Mouse (Mus musculus) natural killer cell, adult 2 months (primary cell): Measurements from ENCODE around the gene Hykk.

Experiments used
- DNase-seq, 2 experiments: peaks; one replicate each; pipeline ENCODE4 v3.0.0; 2022; ENCODE audit warnings: low spot score in 2 of 2

The Hykk gene

DNA sequence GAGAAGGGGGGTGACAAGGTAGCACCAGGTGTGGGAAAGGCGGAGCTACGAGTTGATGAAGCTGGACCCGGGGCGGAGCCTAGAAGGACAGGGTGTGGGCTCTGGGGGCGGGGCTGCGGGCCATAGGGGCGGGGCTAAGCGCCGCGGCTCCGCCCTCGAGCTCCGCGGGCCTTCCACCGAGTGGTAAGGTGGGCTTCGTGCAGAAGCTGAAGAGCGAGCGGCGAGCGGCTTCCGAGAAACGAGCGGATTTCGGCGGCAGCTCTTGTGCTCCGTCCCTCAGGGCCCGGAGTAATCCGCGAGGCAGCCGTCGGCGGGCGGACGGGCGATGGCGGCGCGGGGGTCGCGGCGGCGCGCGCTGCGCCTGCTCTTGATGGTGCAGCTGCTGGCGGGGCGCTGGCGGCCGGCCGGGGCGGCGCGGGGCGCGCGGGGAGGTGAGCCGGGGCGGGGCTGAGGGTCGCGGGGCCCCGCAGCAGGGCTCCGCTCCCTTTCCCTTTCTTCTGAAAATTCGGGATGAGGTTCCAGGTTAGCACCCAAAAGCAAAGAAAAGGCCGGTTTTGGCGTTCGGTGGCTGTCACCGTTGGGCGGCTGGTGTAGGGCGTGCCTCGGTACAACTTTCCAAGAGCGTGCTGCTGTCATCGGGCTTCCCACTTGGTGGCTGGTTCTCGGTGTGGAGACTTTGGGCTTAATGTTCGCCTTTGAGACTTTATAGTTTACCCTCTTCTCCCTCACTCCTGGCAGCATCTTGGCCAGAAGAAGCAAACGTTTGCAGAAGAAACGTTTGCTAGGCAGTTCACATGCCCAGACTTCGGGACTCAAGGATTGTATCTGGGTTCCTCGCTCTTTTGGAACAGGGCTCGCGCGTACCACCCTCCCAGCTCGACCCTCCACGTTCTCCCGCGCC lies 64.5 kb downstream of the Hykk start:
- DNase-seq = peak in 1 of 2 experiments; percentile 12

DNA sequence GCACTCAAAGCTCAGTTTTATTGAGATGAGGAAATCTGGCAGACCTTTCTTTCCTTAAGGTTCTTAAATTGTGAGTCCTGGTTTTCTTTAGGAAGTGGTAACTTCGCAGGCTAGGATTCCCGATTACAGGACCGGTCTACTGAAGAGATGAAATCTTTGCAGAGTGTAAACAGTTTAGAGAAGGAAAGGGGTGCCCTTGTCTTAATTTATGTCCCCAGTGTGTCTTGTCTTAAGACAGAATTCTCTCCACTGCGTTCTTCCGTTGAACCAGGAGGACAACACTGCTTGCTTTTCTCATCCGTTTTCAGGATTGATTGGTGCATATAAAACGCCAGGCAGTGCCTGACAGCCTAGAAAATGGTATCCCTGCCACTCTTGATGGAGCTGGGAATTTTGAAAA lies 65.3 kb downstream of the Hykk start:
- no peak for DNase-seq

GRCm38 (mm10) chr9:54990362-54990761 lies 73.3 kb downstream of the Hykk start:
- DNase-seq = no peak

DNA sequence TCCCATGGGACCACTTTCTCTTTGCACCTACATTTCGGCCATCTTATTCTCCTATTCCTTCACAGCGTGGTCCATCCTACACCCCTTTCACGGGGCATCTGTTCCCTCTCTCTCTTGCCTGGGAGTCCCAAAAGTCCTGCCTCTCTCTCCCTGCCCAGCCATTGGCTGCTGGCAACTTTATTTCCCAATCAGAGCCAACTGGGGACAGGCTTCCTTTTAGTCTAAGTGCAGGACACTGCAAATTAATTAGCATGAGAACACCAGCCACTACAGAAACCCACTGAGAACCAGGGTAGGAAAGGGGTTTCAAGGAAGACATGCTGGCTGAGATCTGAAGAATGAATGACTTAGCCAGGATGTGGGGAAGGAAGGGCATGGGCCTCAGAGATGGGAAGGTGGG lies 77.3 kb downstream of the Hykk start:
- no peak for DNase-seq

GRCm38 (mm10) chr9:54995645-54996044 lies 78.6 kb downstream of the Hykk start:
- no peak for DNase-seq
